Mouse (Mus musculus): ENCODE measurements around the gene Cdc42bpg.

- no peak for TF ChIP-seq CTCF (IDR thresholded peaks at IDR 0.05; ENCODE audit: extremely low read depth, insufficient read depth, low read length)
- TF ChIP-seq POLR2A (IDR thresholded peaks at IDR 0.05; ENCODE audit: extremely low read depth, insufficient read depth, low read length) = no peak
These were observed 37.6 kb upstream of the Cdc42bpg start for GRCm38 (mm10) chr19:6268670-6269132.
